Mouse (Mus musculus): Measurements from ENCODE around the gene Col26a1. TPM values are rescaled to one million over a fixed set of nuclear protein-coding genes. Genes with fewer than 3 reads are reported as not detected.

Col26a1 gene
- polyA plus RNA-seq, 1 experiment: 1.00 TPM

GRCm38 (mm10) chr5:136914183-136914582 lies 31.2 kb upstream of the Col26a1 start:
- Histone ChIP-seq H3K36me3 (ENCODE audit: control insufficient read depth, insufficient read depth) (peaks cover 3% of the 10 kb centered on the region), H3ac (ENCODE audit: control insufficient read depth, insufficient read length) (no peak overlapping the region), H3K27me3 (ENCODE audit: control insufficient read depth, insufficient read depth, insufficient read length) (no peaks in the 10 kb centered on the region)

GRCm38 (mm10) chr5:136907991-136908857 lies 25.2 kb upstream of the Col26a1 start, which contains the start of gene Ift22:
TSS of gene Ift22 (plus strand) at chr5:136908150.
- H3K36me3 ChIP-seq (ENCODE audit: control insufficient read depth, insufficient read depth): peaks cover 3% of the 10 kb centered on the region
- no peaks in the 10 kb centered on the region for H3K79me2 ChIP-seq (ENCODE audit: control insufficient read depth, insufficient read depth)
- no peak for TF ChIP-seq MAX (IDR thresholded peaks at IDR 0.05; ENCODE audit: low read depth)
- TF ChIP-seq POLR2A (IDR thresholded peaks at IDR 0.05; ENCODE audit: insufficient read length, low read depth): no peak
- TF ChIP-seq MYOG (IDR thresholded peaks at IDR 0.05; ENCODE audit: control insufficient read depth in 1 of 3, insufficient read depth in 1 of 3, insufficient read length in 2 of 3, low read depth in 2 of 3): peak; percentile 75 to 89 (median 88)
- TF ChIP-seq CEBPB (IDR thresholded peaks at IDR 0.05; ENCODE audit: insufficient read depth, poor library complexity, severe bottlenecking): no peak
- TF ChIP-seq USF1 (IDR thresholded peaks at IDR 0.05; ENCODE audit: low read depth): no peak
- TF ChIP-seq REST (IDR thresholded peaks at IDR 0.05; ENCODE audit: insufficient read depth, insufficient read length): no peak
- no peak for TF ChIP-seq TCF3 (IDR thresholded peaks at IDR 0.05; ENCODE audit: insufficient read length, low read depth)
- no peak for TF ChIP-seq E2F4 (IDR thresholded peaks at IDR 0.05; ENCODE audit: insufficient read depth)
- TF ChIP-seq MYOD1 (IDR thresholded peaks at IDR 0.05; ENCODE audit: control insufficient read depth in 1 of 3, insufficient read length in 2 of 3, low read depth in 2 of 3): peak; percentile 35 to 71 (median 66)
- TF ChIP-seq TCF12 (IDR thresholded peaks at IDR 0.05; ENCODE audit: insufficient read depth, poor library complexity, severe bottlenecking): no peak
- TF ChIP-seq POLR2AphosphoS2 (IDR thresholded peaks at IDR 0.05; ENCODE audit: insufficient read length, low read depth): no peak
- peak within 1 kb of the TSS; percentile 83 for H3K4me2 ChIP-seq (ENCODE audit: low read depth)
- H3ac ChIP-seq (ENCODE audit: control insufficient read depth, insufficient read length): peak within 1 kb of the TSS; percentile 14
- H3K4me3 ChIP-seq: peak within 1 kb of the TSS; percentile 44
- H3K27me3 ChIP-seq (ENCODE audit: control insufficient read depth, insufficient read depth, insufficient read length): no peaks in the 10 kb centered on the region

More at GRCm38 (mm10) chr5:136914183-136914582, 31.2 kb upstream of the Col26a1 start:
- TF ChIP-seq MYOG (IDR thresholded peaks at IDR 0.05; ENCODE audit: control insufficient read depth in 1 of 3, insufficient read depth in 1 of 3, insufficient read length in 2 of 3, low read depth in 2 of 3) (no peak), TCF3 (IDR thresholded peaks at IDR 0.05; ENCODE audit: insufficient read length, low read depth) (no peak), MAX (IDR thresholded peaks at IDR 0.05; ENCODE audit: low read depth) (no peak), SRF (IDR thresholded peaks at IDR 0.05; ENCODE audit: control insufficient read depth, insufficient read length, low read depth) (no peak), REST (IDR thresholded peaks at IDR 0.05; ENCODE audit: insufficient read depth, insufficient read length) (no peak), MYOD1 (IDR thresholded peaks at IDR 0.05; ENCODE audit: control insufficient read depth in 1 of 3, insufficient read length in 2 of 3, low read depth in 2 of 3) (no peak), USF1 (IDR thresholded peaks at IDR 0.05; ENCODE audit: low read depth) (no peak), E2F4 (IDR thresholded peaks at IDR 0.05; ENCODE audit: insufficient read depth) (no peak), CEBPB (IDR thresholded peaks at IDR 0.05; ENCODE audit: insufficient read depth, poor library complexity, severe bottlenecking) (no peak), POLR2AphosphoS2 (IDR thresholded peaks at IDR 0.05; ENCODE audit: insufficient read length, low read depth) (no peak), TCF12 (IDR thresholded peaks at IDR 0.05; ENCODE audit: insufficient read depth, poor library complexity, severe bottlenecking) (no peak), POLR2A (IDR thresholded peaks at IDR 0.05; ENCODE audit: insufficient read length, low read depth) (no peak)
- no peak overlapping the region for H3K4me3 ChIP-seq
- no peak overlapping the region for H3K4me2 ChIP-seq (ENCODE audit: low read depth)
- H3K79me2 ChIP-seq (ENCODE audit: control insufficient read depth, insufficient read depth): no peaks in the 10 kb centered on the region

- Histone ChIP-seq H3K4me3 (peak overlapping the region; percentile 44), H3ac (ENCODE audit: control insufficient read depth, insufficient read length) (peak overlapping the region; percentile 14), H3K4me2 (ENCODE audit: low read depth) (peak overlapping the region; percentile 83), H3K79me2 (ENCODE audit: control insufficient read depth, insufficient read depth) (no peaks in the 10 kb centered on the region), H3K27me3 (ENCODE audit: control insufficient read depth, insufficient read depth, insufficient read length) (no peaks in the 10 kb centered on the region), H3K36me3 (ENCODE audit: control insufficient read depth, insufficient read depth) (no peaks in the 10 kb centered on the region)
- TF ChIP-seq USF1 (IDR thresholded peaks at IDR 0.05; ENCODE audit: low read depth) (no peak), POLR2A (IDR thresholded peaks at IDR 0.05; ENCODE audit: insufficient read length, low read depth) (no peak), REST (IDR thresholded peaks at IDR 0.05; ENCODE audit: insufficient read depth, insufficient read length) (no peak)
Observed at GRCm38 (mm10) chr5:136907587-136907986, 24.6 kb upstream of the Col26a1 start.

GRCm38 (mm10) chr5:136905630-136906029 lies 22.6 kb upstream of the Col26a1 start:
- Histone ChIP-seq H3K36me3 (ENCODE audit: control insufficient read depth, insufficient read depth) (no peaks in the 10 kb centered on the region), H3K27me3 (ENCODE audit: control insufficient read depth, insufficient read depth, insufficient read length) (no peaks in the 10 kb centered on the region), H3ac (ENCODE audit: control insufficient read depth, insufficient read length) (no peak overlapping the region), H3K4me3 (no peak overlapping the region), H3K79me2 (ENCODE audit: control insufficient read depth, insufficient read depth) (no peaks in the 10 kb centered on the region), H3K4me2 (ENCODE audit: low read depth) (no peak overlapping the region)
- TF ChIP-seq REST (IDR thresholded peaks at IDR 0.05; ENCODE audit: insufficient read depth, insufficient read length) (no peak), TCF3 (IDR thresholded peaks at IDR 0.05; ENCODE audit: insufficient read length, low read depth) (no peak), POLR2AphosphoS2 (IDR thresholded peaks at IDR 0.05; ENCODE audit: insufficient read length, low read depth) (no peak), MYOD1 (IDR thresholded peaks at IDR 0.05; ENCODE audit: control insufficient read depth in 1 of 3, insufficient read length in 2 of 3, low read depth in 2 of 3) (no peak), USF1 (IDR thresholded peaks at IDR 0.05; ENCODE audit: low read depth) (no peak), POLR2A (IDR thresholded peaks at IDR 0.05; ENCODE audit: insufficient read length, low read depth) (no peak), TCF12 (IDR thresholded peaks at IDR 0.05; ENCODE audit: insufficient read depth, poor library complexity, severe bottlenecking) (no peak), SRF (IDR thresholded peaks at IDR 0.05; ENCODE audit: control insufficient read depth, insufficient read length, low read depth) (no peak), MAX (IDR thresholded peaks at IDR 0.05; ENCODE audit: low read depth) (no peak), E2F4 (IDR thresholded peaks at IDR 0.05; ENCODE audit: insufficient read depth) (no peak), CEBPB (IDR thresholded peaks at IDR 0.05; ENCODE audit: insufficient read depth, poor library complexity, severe bottlenecking) (no peak), MYOG (IDR thresholded peaks at IDR 0.05; ENCODE audit: control insufficient read depth in 1 of 3, insufficient read depth in 1 of 3, insufficient read length in 2 of 3, low read depth in 2 of 3) (no peak)

Measured in myocyte (in vitro differentiated cells).